Mouse (Mus musculus) spleen, adult 12 weeks (tissue): ENCODE measurements around the gene Dnttip2.

ENCODE experiments used
- DNase-seq: peaks from one replicate; pipeline ENCODE4 v3.0.0; 2022; ENCODE audit warnings: low spot score

The Dnttip2 gene

DNA sequence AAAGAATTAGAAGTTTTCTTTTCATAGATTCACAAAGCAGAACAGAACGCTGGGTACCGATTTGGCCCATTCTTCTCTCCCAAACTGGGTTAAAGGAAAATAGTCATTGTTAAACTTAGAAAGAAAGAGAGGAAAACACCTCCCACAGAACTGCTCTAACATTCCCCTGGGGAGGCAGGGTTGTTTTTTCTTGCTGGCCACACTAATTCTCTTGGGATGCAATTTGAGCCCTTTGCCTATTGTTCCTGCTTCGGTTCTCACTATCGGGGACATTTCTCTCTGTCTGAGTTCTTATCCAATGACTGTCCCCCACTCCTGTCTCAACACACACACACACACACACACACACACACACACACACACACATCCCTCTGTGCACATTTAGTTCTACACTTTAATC, 59.3 kb downstream of the Dnttip2 start:
- no peak for DNase-seq

GRCm38 (mm10) chr3:122333902-122334301, 59.7 kb downstream of the Dnttip2 start:
- DNase-seq = no peak

DNA sequence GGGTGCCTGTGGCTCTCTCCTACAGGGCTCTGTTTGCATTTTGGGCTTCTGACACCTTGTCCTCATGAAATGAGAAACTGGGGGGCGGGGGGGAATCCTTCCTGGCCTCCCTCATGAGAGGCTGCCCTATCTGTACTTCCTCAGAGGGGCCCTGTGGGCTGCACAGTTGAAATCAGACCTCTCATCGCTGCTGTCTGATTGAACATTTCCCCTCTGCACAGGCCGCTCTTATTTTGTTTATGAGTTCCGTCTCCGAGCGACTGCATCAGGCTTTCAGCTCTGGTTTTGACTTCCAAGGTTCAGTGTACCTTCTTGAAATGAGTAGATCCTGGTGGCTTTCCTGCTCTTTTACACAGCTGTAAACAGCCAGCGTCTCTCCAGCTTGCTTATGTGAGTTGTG, 60.2 kb downstream of the Dnttip2 start:
- no peak for DNase-seq
